In the genomic region with DNA sequence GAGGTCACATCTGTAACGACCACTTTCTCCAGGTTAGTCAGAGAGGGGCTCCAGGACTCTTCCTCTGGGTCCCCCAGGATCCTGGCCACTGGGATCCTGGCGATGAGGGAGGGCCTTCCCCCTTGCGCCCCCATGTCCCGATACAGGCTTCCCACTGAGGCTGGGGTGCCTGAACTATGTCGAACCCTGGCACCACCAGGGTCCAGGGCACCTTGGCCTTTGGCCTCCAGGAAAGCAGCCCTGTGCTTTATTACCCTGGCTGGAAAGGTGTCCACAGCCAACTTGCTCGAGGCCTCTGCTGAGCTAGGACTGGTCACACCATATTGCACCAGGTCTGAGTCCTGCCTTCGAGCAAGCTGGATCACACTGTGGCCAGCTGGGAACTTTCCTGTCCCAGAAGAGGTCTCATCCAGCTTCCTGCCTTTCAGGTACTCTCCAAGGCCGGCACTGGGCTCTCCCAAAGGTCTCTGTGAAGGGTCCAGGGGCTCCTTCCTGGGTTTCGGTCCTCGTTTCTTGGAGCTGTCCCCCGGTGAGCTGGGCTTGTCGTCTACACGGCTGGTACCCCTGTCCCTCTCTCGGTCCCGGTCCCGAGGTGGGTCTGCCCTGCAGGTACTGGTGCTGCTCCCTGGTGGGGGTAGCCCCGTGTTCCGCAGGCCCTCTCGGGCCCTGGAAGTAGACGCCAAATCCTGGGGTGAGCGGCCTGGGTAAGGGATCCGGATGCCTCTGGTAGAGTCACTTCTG, we compare ENCODE assay signal across 13 mouse cellular contexts. TPM values are rescaled to one million over a fixed set of nuclear protein-coding genes. Genes with fewer than 3 reads are reported as not detected.
A peak's percentile ranks its signal among the peaks of the same experiment; 100 is the strongest.
DNase-seq lines count a peak whose midpoint lies in the region; ATAC-seq and TF ChIP-seq lines count a peak whose summit lies in the region.
"Had no signal": no experiment of that assay in that cellular context is flagged by ENCODE, and none has a peak within 500 bp of the region (broad histone marks: within the 10 kb centered on the region; RNA-seq: fewer than 3 reads in every experiment).

No protein-coding gene starts in this region.

- no peak overlapping the region; the same call in 1 of the 2 replicates for H3K4me2 ChIP-seq in hindbrain, embryonic 16.5 days (ENCODE audit: low read length)
- peak overlapping the region; percentile 86 for H3K4me2 ChIP-seq in embryonic facial prominence, embryonic 13.5 days
- H3K4me2 ChIP-seq in limb, embryonic 14.5 days (replicated peaks; ENCODE audit: low read depth, low read length, severe bottlenecking), result 0 out of 2 replicates have a peak overlapping the region, but pooled peaks have one; percentile 11

- DNase-seq in hindbrain, embryonic 10.5 days (ENCODE audit: low spot score), result no peak
- no peak for DNase-seq in embryonic facial prominence, embryonic 10.5 days (ENCODE audit: low spot score)
- no peak for DNase-seq in limb, embryonic 14.5 days (ENCODE audit: low spot score)
- DNase-seq in spleen, postnatal 36 days (ENCODE audit: low spot score in 2 of 2), result no peak
- DNase-seq in embryo, embryonic 11 days, result no peak
- DNase-seq: kidney, adult 8-10 months had no signal

- no peaks in the 10 kb centered on the region for H3K9me3 ChIP-seq in hindbrain, embryonic 10.5 days
- H3K9me3 ChIP-seq in hindbrain, embryonic 16.5 days (ENCODE audit: control insufficient read depth, low read length), result no peaks in the 10 kb centered on the region
- H3K9me3 ChIP-seq in embryonic facial prominence, embryonic 10.5 days, result no peaks in the 10 kb centered on the region
- H3K9me3 ChIP-seq in embryonic facial prominence, embryonic 13.5 days, result no peaks in the 10 kb centered on the region
- H3K9me3 ChIP-seq in limb, embryonic 14.5 days (ENCODE audit: control insufficient read depth, low read length), result no peaks in the 10 kb centered on the region

- H3K36me3 ChIP-seq in hindbrain, embryonic 10.5 days, result peaks cover 11% of the 10 kb centered on the region
- H3K36me3 ChIP-seq in hindbrain, embryonic 16.5 days (ENCODE audit: control insufficient read depth, insufficient read depth, low read length), result no peaks in the 10 kb centered on the region
- peaks cover 10% of the 10 kb centered on the region for H3K36me3 ChIP-seq in embryonic facial prominence, embryonic 10.5 days (replicated peaks)
- peaks cover 10% of the 10 kb centered on the region for H3K36me3 ChIP-seq in embryonic facial prominence, embryonic 13.5 days
- H3K36me3 ChIP-seq in limb, embryonic 14.5 days (ENCODE audit: control insufficient read depth, insufficient read depth, low read length), result peaks cover 9% of the 10 kb centered on the region

- H3K4me3 ChIP-seq in hindbrain, embryonic 10.5 days, result peak overlapping the region; percentile 80
- H3K4me3 ChIP-seq in hindbrain, embryonic 16.5 days (ENCODE audit: low read length), result no peak overlapping the region
- H3K4me3 ChIP-seq in embryonic facial prominence, embryonic 10.5 days, result peak overlapping the region; percentile 83
- H3K4me3 ChIP-seq in embryonic facial prominence, embryonic 13.5 days, result 0 out of 2 replicates have a peak overlapping the region, but pooled peaks have one; percentile 4
- no peak overlapping the region for H3K4me3 ChIP-seq in limb, embryonic 14.5 days (replicated peaks; ENCODE audit: low read length)

- ATAC-seq in hindbrain, embryonic 16.5 days, result no peak
- no peak for ATAC-seq in embryonic facial prominence, embryonic 13.5 days (ENCODE audit: insufficient number of reproducible peaks, insufficient read depth, low FRiP score, low TSS enrichment, low read depth)
- no peak for ATAC-seq in limb, embryonic 14.5 days (ENCODE audit: low FRiP score, low read depth)
- no peak for ATAC-seq in granulocyte monocyte progenitor cell, adult 5-6 weeks (replicated peaks; ENCODE audit: poor library complexity, severe bottlenecking)
- ATAC-seq: activated CD4-positive, CD25-positive, alpha-beta regulatory T cell, adult 4 months had no signal

- no peak for TF ChIP-seq POLR2A in limb, embryonic 14.5 days (IDR thresholded peaks at IDR 0.05; ENCODE audit: borderline replicate concordance, extremely low read depth, insufficient read depth, insufficient read length)

- 0 out of 2 replicates have a peak overlapping the region, but pooled peaks have one; percentile 17 for H3K27ac ChIP-seq in hindbrain, embryonic 10.5 days
- no peak overlapping the region for H3K27ac ChIP-seq in hindbrain, embryonic 16.5 days (ENCODE audit: low read depth, low read length)
- H3K27ac ChIP-seq in embryonic facial prominence, embryonic 10.5 days (replicated peaks), result peak overlapping the region; percentile 93; the same call in 1 of the 2 replicates
- H3K27ac ChIP-seq in embryonic facial prominence, embryonic 13.5 days, result no peak overlapping the region
- H3K27ac ChIP-seq in limb, embryonic 14.5 days (replicated peaks; ENCODE audit: low read depth, low read length), result no peak overlapping the region

- 20% methylated on average over 22 of the region's 22 CpGs for WGBS in hindbrain, embryonic 10.5 days
- WGBS in hindbrain, embryonic 16.5 days, result 35% methylated on average over 22 of the region's 22 CpGs
- 21% methylated on average over 22 of the region's 22 CpGs for WGBS in embryonic facial prominence, embryonic 10.5 days
- WGBS in embryonic facial prominence, embryonic 13.5 days, result 38% methylated on average over 22 of the region's 22 CpGs
- WGBS in limb, embryonic 14.5 days, result 37% methylated on average over 22 of the region's 22 CpGs

- peaks cover 90% of the 10 kb centered on the region for H3K27me3 ChIP-seq in hindbrain, embryonic 10.5 days (ENCODE audit: insufficient read depth, poor library complexity, severe bottlenecking)
- peaks cover 39% of the 10 kb centered on the region for H3K27me3 ChIP-seq in hindbrain, embryonic 16.5 days (replicated peaks; ENCODE audit: control insufficient read depth, insufficient read depth, low read length)
- peaks cover 90% of the 10 kb centered on the region for H3K27me3 ChIP-seq in embryonic facial prominence, embryonic 10.5 days (replicated peaks; ENCODE audit: low read depth, poor library complexity, severe bottlenecking)
- peaks cover 84% of the 10 kb centered on the region for H3K27me3 ChIP-seq in embryonic facial prominence, embryonic 13.5 days
- peaks cover 52% of the 10 kb centered on the region for H3K27me3 ChIP-seq in limb, embryonic 14.5 days (ENCODE audit: control insufficient read depth, insufficient read depth, low read length)

- H3K4me1 ChIP-seq in hindbrain, embryonic 10.5 days (replicated peaks), result peaks cover 92% of the 10 kb centered on the region
- H3K4me1 ChIP-seq in hindbrain, embryonic 16.5 days (ENCODE audit: control insufficient read depth, insufficient read depth, low read depth, low read length), result peaks cover 43% of the 10 kb centered on the region
- H3K4me1 ChIP-seq in embryonic facial prominence, embryonic 10.5 days, result peaks cover 98% of the 10 kb centered on the region
- H3K4me1 ChIP-seq in embryonic facial prominence, embryonic 13.5 days, result peaks cover 85% of the 10 kb centered on the region
- peaks cover 63% of the 10 kb centered on the region for H3K4me1 ChIP-seq in limb, embryonic 14.5 days (ENCODE audit: control insufficient read depth, insufficient read depth, low read length)

- no peak overlapping the region for H3K9ac ChIP-seq in hindbrain, embryonic 16.5 days (ENCODE audit: low read depth, low read length)
- H3K9ac ChIP-seq in embryonic facial prominence, embryonic 13.5 days, result peak overlapping the region; percentile 36; the same call in 1 of the 2 replicates
- H3K9ac ChIP-seq in limb, embryonic 14.5 days (ENCODE audit: low read depth, low read length, severe bottlenecking), result no peak overlapping the region

RNA-seq across cellular contexts. Expression of a gene that starts 1.9 kb away (rescaled TPM):
- 11.2 and 13.0 TPM in 2 replicates for polyA plus RNA-seq in hindbrain, embryonic 10.5 days (2016; fragmentation: Nextera tagmentation; extraction: Ambion mirVana)
- polyA plus RNA-seq in hindbrain, embryonic 16.5 days (2015; fragmentation: Nextera tagmentation; extraction: Ambion mirVana), result 8.5 and 9.5 TPM in 2 replicates
- polyA plus RNA-seq in embryonic facial prominence, embryonic 10.5 days (2016; fragmentation: Nextera tagmentation; extraction: Ambion mirVana), result 11.6 and 12.4 TPM in 2 replicates
- polyA plus RNA-seq in embryonic facial prominence, embryonic 13.5 days (2015; fragmentation: Nextera tagmentation; extraction: Ambion mirVana), result 6.8 and 10.7 TPM in 2 replicates
- 6.9 and 7.2 TPM in 2 replicates for polyA plus RNA-seq in limb, embryonic 14.5 days (2012; rRNA removed)
- 10.1 and 12.6 TPM in 2 replicates for polyA plus RNA-seq in limb, embryonic 14.5 days (2014; fragmentation: Nextera tagmentation; extraction: Ambion mirVana)
- total RNA-seq in granulocyte monocyte progenitor cell, adult 5-6 weeks (2014; fragmentation: Nextera tagmentation), result 3.6 TPM in 2 replicates
- 1.5 and 3.2 TPM in 2 replicates for total RNA-seq in granulocyte monocyte progenitor cell, adult 5-6 weeks (2017)

RNA-seq across cellular contexts. Expression of a gene that starts 16.2 kb away (rescaled TPM):
- polyA plus RNA-seq in hindbrain, embryonic 10.5 days (2016; fragmentation: Nextera tagmentation; extraction: Ambion mirVana), result 86.6 and 112 TPM in 2 replicates
- 10.7 and 14.0 TPM in 2 replicates for polyA plus RNA-seq in hindbrain, embryonic 16.5 days (2015; fragmentation: Nextera tagmentation; extraction: Ambion mirVana)
- 150 and 152 TPM in 2 replicates for polyA plus RNA-seq in embryonic facial prominence, embryonic 10.5 days (2016; fragmentation: Nextera tagmentation; extraction: Ambion mirVana)
- polyA plus RNA-seq in embryonic facial prominence, embryonic 13.5 days (2015; fragmentation: Nextera tagmentation; extraction: Ambion mirVana), result 54.4 and 64.8 TPM in 2 replicates
- 35.7 and 40.4 TPM in 2 replicates for polyA plus RNA-seq in limb, embryonic 14.5 days (2012; rRNA removed)
- polyA plus RNA-seq in limb, embryonic 14.5 days (2014; fragmentation: Nextera tagmentation; extraction: Ambion mirVana), result 29.1 and 35.5 TPM in 2 replicates
- 0.88 and 5.0 TPM in 2 replicates for total RNA-seq in granulocyte monocyte progenitor cell, adult 5-6 weeks (2014; fragmentation: Nextera tagmentation)
- 2.1 and 2.6 TPM in 2 replicates for total RNA-seq in granulocyte monocyte progenitor cell, adult 5-6 weeks (2017)

RNA-seq across cellular contexts. Expression of a gene that starts 47.1 kb away (rescaled TPM):
- 4.4 and 8.2 TPM in 2 replicates for polyA plus RNA-seq in hindbrain, embryonic 10.5 days (2016; fragmentation: Nextera tagmentation; extraction: Ambion mirVana)
- polyA plus RNA-seq in hindbrain, embryonic 16.5 days (2015; fragmentation: Nextera tagmentation; extraction: Ambion mirVana), result 23.4 and 24.8 TPM in 2 replicates
- 4.7 and 5.2 TPM in 2 replicates for polyA plus RNA-seq in embryonic facial prominence, embryonic 10.5 days (2016; fragmentation: Nextera tagmentation; extraction: Ambion mirVana)
- polyA plus RNA-seq in embryonic facial prominence, embryonic 13.5 days (2015; fragmentation: Nextera tagmentation; extraction: Ambion mirVana), result 13.0 and 14.4 TPM in 2 replicates
- polyA plus RNA-seq in limb, embryonic 14.5 days (2012; rRNA removed), result 23.1 and 24.3 TPM in 2 replicates
- 10.9 and 11.4 TPM in 2 replicates for polyA plus RNA-seq in limb, embryonic 14.5 days (2014; fragmentation: Nextera tagmentation; extraction: Ambion mirVana)
- total RNA-seq in granulocyte monocyte progenitor cell, adult 5-6 weeks (2014; fragmentation: Nextera tagmentation), result 15.8 and 18.8 TPM in 2 replicates
- total RNA-seq in granulocyte monocyte progenitor cell, adult 5-6 weeks (2017), result 27.4 and 38.2 TPM in 2 replicates

RNA-seq across cellular contexts. Expression of a gene that starts 50.9 kb away (rescaled TPM):
- not detected in 2 replicates for polyA plus RNA-seq in hindbrain, embryonic 10.5 days (2016; fragmentation: Nextera tagmentation; extraction: Ambion mirVana)
- not detected in 2 replicates for polyA plus RNA-seq in hindbrain, embryonic 16.5 days (2015; fragmentation: Nextera tagmentation; extraction: Ambion mirVana)
- polyA plus RNA-seq in embryonic facial prominence, embryonic 10.5 days (2016; fragmentation: Nextera tagmentation; extraction: Ambion mirVana), result not detected in 2 replicates
- polyA plus RNA-seq in embryonic facial prominence, embryonic 13.5 days (2015; fragmentation: Nextera tagmentation; extraction: Ambion mirVana), result not detected in 2 replicates
- 0.05 and 0.08 TPM in 2 replicates for polyA plus RNA-seq in limb, embryonic 14.5 days (2012; rRNA removed)
- not detected in 2 replicates for polyA plus RNA-seq in limb, embryonic 14.5 days (2014; fragmentation: Nextera tagmentation; extraction: Ambion mirVana)
- not detected in 2 replicates for total RNA-seq in granulocyte monocyte progenitor cell, adult 5-6 weeks (2014; fragmentation: Nextera tagmentation)
- total RNA-seq in granulocyte monocyte progenitor cell, adult 5-6 weeks (2017), result not detected in 2 replicates
- total RNA-seq: layer of hippocampus, postnatal 25 days had no signal
- polyA plus RNA-seq: activated CD4-positive, CD25-positive, alpha-beta regulatory T cell, adult 4 months; heart, embryonic 14.5 days; liver, embryonic 16.5 days had no signal

Comparison
In these comparisons a context has a peak if more than half of its experiments do, and no peak if none do; other contexts are left out.
1. H3K27ac ChIP-seq: peak in hindbrain, embryonic 10.5 days (single experiment) and embryonic facial prominence, embryonic 10.5 days (single experiment); none in hindbrain, embryonic 16.5 days (single experiment), embryonic facial prominence, embryonic 13.5 days (single experiment) and limb, embryonic 14.5 days (single experiment).
2. H3K4me3 ChIP-seq: peak in hindbrain, embryonic 10.5 days (single experiment), embryonic facial prominence, embryonic 10.5 days (single experiment) and embryonic facial prominence, embryonic 13.5 days (single experiment); none in hindbrain, embryonic 16.5 days (single experiment) and limb, embryonic 14.5 days (single experiment).